ENCODE assay signal across 10 mouse cellular contexts in genomic region chr3:84547177-84547576, GRCm38 (mm10). TPM values are rescaled to one million over a fixed set of nuclear protein-coding genes. Genes with fewer than 3 reads are reported as not detected.
DNase-seq lines count a peak whose midpoint lies in the region; ATAC-seq lines count a peak whose summit lies in the region.
"Had no signal": no experiment of that assay in that cellular context is flagged by ENCODE, and none has a peak within 500 bp of the region (broad histone marks: within the 10 kb centered on the region; RNA-seq: fewer than 3 reads in every experiment).

No protein-coding gene starts in this region.

- ATAC-seq in erythroblast, adult 5-6 weeks (replicated peaks; ENCODE audit: low FRiP score, poor library complexity, severe bottlenecking): no peak
- ATAC-seq: intestine, embryonic 16.5 days had no signal

- DNase-seq in kidney, adult 9 months: peak; percentile 14
- no peak for DNase-seq in kidney, postnatal 25 days
- DNase-seq in CD4-positive, CD25-positive, alpha-beta regulatory T cell, adult 2 months (ENCODE audit: low read depth, low spot score): peak; percentile 34
- peak; percentile 12 for DNase-seq in forelimb bud, embryonic 11.5 days (ENCODE audit: low read depth, low spot score)
- peak; percentile 3 to 9 for DNase-seq in thymus, adult 18-20 months
- DNase-seq in frontal cortex, postnatal 14 days (ENCODE audit: low spot score in 2 of 2): no peak
- DNase-seq in adrenal gland, postnatal 4 days (ENCODE audit: low spot score in 2 of 2): no peak
- DNase-seq: cerebellum, adult 18-20 months had no signal

RNA-seq across cellular contexts. Expression of gene Arfip1, which starts 35.2 kb away (rescaled TPM):
- total RNA-seq in erythroblast, adult 5-6 weeks (2015; ENCODE audit: low replicate concordance): 3.3 and 12.9 TPM in 2 replicates
- 5.4 and 7.4 TPM in 2 replicates for total RNA-seq in erythroblast, adult 5-6 weeks (2017; ENCODE audit: low replicate concordance)
- total RNA-seq in adrenal gland, postnatal 4 days (2021): 10 to 100 TPM; 60.6 to 61.2 TPM

RNA-seq across cellular contexts. Expression of gene Tigd4, which starts 46.2 kb away (rescaled TPM):
- total RNA-seq in erythroblast, adult 5-6 weeks (2015; ENCODE audit: low replicate concordance): not detected in 2 replicates
- not detected in 2 replicates for total RNA-seq in erythroblast, adult 5-6 weeks (2017; ENCODE audit: low replicate concordance)
- 1 to 10 TPM in 1 of 2 experiments, under 1 TPM in 1; 0.28 to 2.8 TPM for total RNA-seq in adrenal gland, postnatal 4 days (2021)

Comparison
In these comparisons a context has a peak if more than half of its experiments do, and no peak if none do; other contexts are left out.
1. DNase-seq: peak in kidney, adult 9 months (single experiment), CD4-positive, CD25-positive, alpha-beta regulatory T cell, adult 2 months (single experiment), forelimb bud, embryonic 11.5 days (single experiment) and thymus, adult 18-20 months (2 of 2); none in kidney, postnatal 25 days (0 of 2), frontal cortex, postnatal 14 days (0 of 2) and adrenal gland, postnatal 4 days (0 of 2).
2. RNA of gene Arfip1, which starts 35.2 kb away (total RNA-seq): 60.6 to 61.2 TPM in adrenal gland, postnatal 4 days; 3.3 to 12.9 TPM in erythroblast, adult 5-6 weeks; every median in the first group is over 4 times any median in the second.